Mouse (Mus musculus): Measurements from ENCODE around the gene Tkt.
"Not testable (repeated sequence)": the region's sequence is repeated elsewhere in the genome, so short reads cannot be mapped to it uniquely, and the experiment has no call there.

The Tkt gene

DNA sequence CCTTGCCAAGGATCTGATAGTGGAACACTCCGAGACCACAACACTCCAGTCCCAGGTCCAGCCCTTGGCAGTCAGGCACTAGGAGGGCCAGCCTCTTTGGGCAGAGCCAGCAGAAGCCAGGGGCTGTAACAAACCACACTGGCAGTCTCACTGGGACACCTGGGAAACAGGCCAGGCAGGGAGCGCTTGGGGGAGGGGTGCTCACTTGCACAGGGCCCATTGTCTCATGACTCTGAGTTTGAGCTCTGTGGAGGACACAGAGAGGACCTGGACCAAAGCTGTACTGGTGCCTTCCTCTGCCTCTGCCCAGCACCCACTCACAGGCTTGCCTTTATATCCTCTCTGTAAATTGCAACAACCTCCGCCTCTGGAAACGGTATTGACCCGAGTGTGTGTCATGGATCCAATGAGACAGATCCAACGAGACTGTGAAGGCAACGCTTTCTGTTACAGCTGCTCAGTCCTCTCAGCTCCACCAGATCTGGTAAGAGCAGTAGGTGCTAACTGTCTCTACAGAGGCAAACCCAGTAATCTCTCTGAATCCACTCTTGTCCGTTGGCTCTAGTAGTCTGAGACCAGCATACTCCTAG lies at the start of gene Tkt:
Tkt (plus strand) TSS at position 229 of the 590 bp plus-strand sequence.
- DNase-seq (ENCODE audit: low spot score in 2 of 2): peak; percentile 86 to 89

DNA sequence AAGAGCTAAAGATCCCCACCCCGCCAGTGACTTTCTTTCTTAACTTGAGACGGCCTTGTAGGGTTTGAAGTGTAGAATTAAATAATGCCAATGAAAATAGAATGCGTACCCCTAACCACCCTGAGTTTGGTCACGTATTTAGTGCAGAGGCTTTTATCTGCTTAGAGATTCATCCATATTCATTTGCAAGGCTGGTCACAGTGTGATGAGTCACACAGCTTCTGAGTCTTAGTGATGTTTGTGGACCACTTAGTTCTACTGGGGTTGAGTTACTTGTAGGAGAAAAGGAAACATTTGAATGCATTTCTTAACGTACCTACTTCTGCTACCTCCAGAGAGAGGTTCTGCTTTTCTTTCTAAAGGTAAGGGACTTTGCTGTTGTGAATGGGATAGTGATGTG lies 43.2 kb upstream of the Tkt start:
- DNase-seq (ENCODE audit: low spot score in 2 of 2): no peak

DNA sequence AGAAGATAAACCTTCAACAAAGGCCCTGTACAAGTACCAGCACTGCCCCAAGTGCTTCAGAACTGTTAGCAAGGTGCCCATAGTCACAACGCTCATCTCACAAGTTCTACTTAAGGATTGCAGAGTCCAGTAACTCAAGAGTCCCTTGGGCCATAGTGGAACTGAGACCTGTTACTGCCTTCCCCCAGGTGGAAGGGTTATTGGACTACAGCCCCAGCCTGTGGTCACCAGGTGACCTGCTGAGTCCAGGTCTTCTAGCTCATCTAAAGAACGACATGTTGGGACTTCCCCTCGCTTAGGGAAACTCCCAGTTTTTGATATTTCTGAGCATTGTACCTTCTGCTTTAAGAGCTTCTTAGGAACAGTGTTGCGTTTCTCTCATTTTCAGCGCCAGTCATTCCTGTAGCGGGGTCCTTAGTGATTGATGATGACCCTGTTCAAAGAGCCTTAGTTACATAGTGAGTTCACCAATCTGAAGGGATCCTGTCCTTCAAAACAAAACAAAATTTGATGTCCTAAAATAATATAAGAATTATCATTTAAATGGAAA lies 37.9 kb upstream of the Tkt start:
- DNase-seq (ENCODE audit: low spot score in 2 of 2): no peak

DNA sequence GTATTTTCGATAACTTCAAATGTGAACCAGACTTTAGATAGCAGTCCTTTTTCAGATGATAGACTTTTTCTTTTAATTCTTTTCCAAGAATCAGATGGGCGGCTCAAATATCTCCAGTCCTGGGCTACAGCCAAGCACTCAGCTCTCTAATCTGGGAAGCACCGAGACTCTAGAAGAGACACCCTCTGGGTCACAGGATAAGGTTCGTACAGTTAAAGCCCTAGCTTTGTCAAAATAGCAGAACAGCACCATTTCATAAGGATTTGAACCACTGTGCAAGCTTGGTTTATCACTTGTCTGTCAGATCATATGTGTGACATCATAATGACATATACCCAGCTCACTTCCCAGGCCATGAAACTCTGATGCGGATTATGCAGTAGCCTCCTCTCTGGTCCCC lies 35.3 kb upstream of the Tkt start:
- DNase-seq (ENCODE audit: low spot score in 2 of 2): no peak

DNA sequence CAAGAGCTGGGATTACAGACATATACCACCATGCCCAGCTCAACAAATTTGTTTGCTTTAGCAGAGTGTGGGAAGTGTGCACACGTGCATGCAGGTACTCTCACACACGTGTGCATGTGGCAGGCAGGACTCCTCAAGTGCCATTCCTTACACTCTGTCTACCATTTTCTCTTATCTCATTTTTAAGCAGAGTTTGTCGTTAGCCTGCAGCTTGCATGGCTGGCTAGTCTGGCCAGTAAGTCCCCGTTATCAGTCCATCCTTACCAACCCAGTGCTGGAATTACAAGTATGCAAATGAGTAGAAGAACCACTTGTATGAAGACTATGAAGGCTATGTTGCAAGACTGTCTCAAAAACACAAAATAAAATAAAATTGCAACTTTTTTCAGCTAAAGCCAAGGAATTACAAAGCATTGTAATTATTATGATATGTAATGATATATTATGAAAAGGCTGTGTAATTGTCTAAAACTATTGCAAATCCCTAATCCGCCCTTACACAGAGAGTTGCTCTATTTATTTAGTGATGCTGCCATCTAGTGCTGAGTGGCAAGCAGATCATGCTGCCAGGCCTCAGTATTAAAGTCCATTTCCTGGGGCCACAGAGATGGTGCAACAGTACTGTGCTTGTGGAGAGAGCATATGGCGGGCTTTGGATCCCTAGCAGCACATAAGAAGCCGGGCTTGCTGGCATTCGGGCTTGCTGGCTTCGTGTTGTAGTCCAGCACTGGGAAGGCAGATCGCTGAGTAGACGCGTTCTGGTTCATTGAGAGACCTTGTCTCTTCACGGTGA lies 32.0 kb upstream of the Tkt start:
- DNase-seq (ENCODE audit: low spot score in 2 of 2): no peak

DNA sequence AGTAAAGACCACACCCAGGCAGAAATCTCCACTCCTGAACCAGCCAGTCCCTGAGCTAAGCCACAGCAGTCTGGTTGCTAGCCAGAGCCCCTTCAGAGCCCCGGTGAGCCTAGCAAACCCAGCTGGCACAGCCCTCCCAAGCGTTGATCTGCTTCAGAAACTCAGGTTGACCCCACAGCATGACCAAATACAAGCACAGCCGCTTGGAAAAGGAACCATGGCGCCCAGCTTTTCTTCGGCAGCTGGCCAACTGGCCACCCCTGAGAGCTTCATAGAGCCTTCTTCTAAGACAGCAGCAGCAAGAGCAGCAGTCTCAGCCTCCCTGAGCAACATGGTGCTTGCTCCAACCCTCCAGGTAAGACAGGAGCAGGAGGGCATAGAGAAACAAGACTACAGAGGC lies 28.8 kb upstream of the Tkt start:
- DNase-seq (ENCODE audit: low spot score in 2 of 2): no peak

DNA sequence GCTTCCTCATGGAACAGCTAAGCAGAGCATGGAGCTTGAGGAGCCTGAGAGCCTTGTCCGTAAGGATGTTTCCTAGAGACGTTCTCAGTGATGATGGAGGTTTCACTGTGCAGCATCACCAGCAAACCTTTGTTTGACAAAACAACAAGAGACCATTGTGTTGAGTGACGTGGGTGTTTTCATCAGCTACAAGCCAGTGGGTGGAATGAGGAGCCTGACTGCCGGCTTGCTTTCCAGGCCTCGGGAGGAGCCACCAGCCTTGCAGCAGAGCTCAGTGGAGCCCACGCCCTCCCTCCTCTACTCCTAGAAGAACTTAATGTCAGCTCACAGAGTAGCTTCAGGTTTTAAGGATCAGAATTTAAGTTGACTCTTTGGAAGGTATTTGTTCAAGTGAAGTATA lies 24.8 kb upstream of the Tkt start:
- DNase-seq (ENCODE audit: low spot score in 2 of 2): no peak

DNA sequence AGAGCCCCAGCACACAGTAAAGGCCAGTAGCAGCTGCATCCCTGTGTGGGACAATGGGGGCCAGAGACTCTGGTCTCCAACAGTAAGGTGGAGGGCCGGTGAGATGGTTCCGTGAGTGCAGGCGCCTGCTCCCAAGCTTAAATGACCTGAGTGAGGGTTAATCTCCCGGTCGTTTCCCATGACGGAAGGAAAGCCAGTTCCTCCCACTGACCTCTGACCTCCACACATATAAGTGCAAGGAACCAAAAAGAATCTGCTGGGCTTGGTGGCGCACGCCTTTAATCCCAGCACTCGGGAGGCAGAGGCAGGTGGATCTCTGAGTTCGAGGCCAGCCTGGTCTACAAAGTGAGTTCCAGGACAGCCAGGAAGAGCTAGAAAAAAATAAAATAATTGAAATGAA lies 19.8 kb upstream of the Tkt start:
- DNase-seq (ENCODE audit: low spot score in 2 of 2): no peak

DNA sequence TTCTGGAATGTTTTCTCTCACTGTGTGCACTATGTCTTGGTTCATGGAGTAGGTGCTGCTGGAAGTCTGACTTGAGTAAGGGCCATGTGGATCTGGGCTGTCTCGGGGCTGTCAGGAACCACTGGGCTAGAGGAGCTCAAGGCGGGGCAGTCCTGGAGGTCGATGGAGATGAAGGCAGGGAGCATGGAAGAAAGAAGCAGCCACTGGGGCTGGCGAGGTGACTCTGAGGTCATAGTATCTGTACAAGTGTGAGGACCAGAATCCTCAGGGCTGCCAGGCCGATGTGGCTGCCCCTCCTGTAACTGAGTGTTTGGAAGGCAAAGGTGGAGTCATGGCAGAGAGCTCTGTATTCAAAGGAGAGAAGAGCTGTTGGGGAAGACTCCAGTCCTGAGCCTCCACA lies 19.2 kb upstream of the Tkt start:
- DNase-seq (ENCODE audit: low spot score in 2 of 2): no peak

DNA sequence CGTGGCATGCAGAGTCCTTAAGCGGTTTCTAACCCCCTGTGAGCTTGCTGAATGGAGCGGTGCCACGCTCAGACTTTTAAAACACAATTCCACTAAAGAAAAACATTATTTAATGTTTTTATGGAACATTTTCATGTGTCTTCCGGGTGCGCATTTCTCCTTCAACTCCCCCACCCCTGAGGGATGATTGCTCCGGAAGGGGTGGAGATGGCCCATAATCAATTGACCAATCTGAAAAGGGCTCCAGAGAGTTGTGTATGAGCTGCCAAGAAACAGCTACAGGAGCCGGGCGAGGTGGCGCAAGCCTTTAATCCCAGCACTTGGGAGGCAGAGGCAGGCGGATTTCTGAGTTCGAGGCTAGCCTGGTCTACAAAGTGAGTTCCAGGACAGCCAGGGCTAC lies 18.7 kb upstream of the Tkt start:
- no peak for DNase-seq (ENCODE audit: low spot score in 2 of 2)

DNA sequence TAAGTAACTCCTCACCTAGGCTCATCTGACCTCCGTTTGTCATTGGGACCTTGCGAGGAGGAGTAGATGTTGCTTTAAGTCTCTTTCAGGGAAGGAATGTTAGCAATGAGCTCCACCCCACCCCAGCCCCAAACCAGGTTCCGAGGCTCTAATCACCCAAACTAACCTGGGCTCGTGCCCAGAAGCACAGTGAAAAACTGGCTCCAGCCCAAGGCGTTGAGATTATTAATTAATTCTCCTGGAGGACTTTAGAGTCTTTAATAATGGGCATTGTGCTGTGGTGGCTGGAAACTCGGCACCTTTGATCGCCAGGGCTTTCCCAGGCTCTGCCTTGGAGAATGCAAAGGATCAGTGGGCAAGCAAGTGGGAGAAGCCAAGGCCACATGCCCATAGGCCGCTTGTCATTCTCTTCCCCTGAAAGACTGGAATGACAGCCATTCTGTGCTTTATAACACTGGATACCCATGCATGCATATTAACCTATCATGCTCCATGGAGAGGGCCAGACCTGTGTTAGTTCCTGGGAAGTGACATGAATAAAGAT lies 17.4 kb upstream of the Tkt start:
- no peak for DNase-seq (ENCODE audit: low spot score in 2 of 2)

DNA sequence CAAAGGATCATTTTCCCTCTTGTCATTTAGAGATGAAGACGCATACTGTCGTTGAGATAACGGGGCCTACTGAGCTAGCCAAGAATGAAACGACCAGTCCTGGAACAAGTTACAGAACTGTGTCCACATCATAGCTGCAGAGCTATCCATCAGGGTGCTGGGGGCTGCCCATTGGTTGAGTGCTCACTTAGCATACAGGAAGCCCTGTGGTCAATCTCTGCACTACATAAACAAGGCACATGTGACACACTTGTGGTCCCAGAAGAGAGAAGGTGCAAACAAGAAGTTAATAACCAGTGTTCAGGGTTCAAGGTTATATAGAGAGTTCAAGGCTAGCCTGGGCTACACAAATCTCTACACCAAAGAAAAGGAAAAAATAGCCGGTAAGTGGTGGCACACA lies 16.7 kb upstream of the Tkt start:
- DNase-seq (ENCODE audit: low spot score in 2 of 2): no peak

DNA sequence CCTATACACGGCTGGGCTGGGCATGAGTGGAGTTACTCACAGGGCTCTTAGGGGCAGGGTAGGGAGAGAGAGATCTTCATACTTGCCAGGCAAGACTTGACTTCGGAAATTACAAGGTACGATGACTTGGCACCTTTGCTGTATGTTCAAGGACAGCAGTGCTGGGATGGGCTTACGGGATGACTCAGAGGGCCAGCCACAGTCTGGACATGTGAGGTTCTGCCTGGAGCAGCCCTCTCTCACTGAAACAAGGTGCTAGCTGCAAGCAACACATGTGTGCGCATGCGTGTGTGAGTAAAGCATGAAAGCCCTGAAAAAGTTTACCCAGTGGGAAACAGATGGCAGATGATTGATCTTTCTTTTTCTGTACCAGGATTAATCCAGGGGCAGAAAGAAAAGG lies 16.3 kb upstream of the Tkt start:
- DNase-seq (ENCODE audit: low spot score in 2 of 2): no peak

DNA sequence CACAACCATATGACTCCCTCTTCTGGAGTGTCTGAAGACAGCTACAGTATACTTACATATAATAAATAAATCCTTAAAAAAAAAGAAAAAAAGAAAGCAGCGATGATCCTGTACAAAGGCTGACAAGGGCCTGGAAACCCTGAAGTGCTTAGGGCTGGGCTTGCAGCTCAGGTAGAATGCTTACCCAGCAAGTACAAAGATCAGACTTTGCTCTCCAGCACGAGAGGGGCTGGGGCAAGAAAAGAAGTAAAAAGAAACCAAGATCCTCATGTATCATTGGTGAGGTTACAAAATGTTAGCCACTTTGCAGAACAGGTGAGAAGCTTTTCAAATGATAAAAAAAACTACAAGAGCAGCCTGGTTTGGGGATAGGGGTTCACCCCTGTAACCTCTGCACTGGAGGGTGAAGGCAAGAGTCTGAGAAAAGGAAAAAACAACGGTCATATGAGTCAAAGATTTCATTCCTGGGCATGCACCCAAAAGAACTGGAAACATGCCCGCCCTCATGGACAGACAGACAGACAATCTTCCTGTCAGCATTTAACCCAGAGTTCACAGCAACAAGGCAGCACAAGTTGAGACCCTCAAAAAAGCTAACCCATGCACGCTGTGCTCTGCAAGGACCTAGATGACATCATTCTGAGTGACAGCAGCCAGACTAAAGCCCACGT lies 14.2 kb upstream of the Tkt start:
- DNase-seq (ENCODE audit: low spot score in 2 of 2): no peak

DNA sequence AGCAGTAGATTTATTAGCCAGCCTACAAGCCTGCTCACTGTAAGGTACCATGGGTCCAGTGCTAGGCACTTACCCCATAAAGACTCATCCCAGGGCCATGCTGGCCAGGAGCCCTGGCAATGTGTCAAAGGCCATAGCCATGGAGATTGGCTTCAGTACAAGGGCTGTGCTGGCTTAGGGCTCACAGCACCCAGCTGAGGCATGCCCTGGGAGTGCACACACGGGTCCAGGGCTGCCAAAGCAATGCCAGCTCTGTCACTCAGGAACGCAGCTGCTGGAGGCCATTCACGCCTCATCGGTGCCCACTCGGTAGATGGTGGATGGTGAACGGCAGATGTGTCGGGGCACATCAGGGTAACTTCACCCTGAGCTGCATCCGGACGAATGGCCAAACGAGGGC lies 6.6 kb upstream of the Tkt start:
- DNase-seq (ENCODE audit: low spot score in 2 of 2): peak; percentile 81 to 85

DNA sequence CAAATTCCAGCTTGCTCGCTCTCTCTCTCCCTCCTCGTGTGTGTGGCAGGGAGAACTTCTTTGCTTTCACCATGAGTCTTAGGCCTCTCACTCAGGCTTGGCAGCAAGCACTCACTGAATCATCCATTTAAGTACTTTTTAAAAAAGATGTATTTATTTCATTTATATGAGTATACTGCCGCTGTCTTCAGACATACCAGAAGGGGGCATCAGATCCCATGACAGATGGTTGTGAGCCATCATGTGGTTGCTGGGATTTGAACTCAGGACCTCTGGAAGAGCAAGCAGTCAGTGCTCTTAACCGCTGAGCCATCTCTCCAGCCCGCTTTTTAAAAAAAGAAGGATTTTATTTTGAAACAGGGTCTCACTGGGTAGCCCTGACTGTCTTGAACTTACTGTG lies 4.8 kb upstream of the Tkt start:
- DNase-seq (ENCODE audit: low spot score in 2 of 2): not testable (repeated sequence)

DNA sequence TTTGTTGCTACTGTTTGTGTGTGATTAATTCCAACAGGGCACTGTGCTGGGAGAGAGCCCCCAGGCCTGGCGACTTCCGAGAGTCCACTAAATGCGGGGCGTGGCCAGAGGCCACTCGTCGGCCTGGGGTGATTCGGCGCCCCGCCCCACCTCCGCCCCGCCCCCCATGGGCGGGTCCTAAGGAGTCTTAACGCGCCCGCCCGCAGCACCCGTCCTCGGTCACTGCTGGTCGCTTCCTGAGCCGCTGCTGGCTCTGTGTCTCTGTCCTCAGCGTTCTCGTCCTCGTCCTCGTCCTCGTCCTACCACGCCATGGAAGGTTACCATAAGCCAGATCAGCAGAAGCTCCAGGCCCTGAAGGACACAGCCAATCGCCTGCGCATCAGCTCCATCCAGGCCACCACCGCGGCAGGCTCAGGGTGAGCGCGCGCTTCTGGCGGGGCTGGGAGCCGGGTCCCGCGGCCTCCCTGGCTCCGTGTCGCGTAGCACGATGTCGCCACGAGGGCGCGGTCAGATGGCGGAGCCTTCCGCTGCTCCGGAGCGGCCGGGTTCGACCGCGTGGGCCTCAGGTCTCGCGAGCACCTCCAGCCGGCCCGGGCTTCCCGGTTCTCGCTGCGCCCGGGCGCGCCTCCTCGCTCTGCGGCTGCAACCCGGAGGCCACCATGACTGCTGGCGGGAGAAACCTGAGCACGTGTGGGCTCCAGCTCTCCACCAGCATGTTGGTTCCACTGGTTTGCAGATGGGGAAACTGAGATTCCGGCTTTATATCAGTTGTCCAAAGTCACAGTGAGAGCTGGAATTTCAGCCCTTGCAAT lies 1.0 kb downstream of the Tkt start:
- peak; percentile 95 to 96 for DNase-seq (ENCODE audit: low spot score in 2 of 2)

DNA sequence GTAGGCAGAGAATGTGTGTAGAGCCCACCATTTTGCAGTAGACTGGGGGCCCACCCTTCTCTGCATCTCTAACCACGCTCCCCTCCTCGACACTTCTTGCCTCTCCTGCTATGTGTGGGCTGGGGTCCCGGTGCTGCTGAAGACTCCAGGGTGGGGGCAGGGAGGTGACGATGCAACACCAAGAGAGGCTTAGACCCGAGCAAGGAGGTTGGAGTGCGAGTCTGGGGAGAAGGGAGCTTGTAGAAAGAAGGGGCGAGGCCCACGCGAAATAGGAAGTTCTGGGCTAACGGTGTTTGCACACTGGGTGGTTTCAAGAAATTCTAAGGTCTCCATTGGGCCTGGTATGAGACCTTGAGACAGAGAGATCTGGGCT lies 1.6 kb downstream of the Tkt start:
- no peak for DNase-seq (ENCODE audit: low spot score in 2 of 2)

DNA sequence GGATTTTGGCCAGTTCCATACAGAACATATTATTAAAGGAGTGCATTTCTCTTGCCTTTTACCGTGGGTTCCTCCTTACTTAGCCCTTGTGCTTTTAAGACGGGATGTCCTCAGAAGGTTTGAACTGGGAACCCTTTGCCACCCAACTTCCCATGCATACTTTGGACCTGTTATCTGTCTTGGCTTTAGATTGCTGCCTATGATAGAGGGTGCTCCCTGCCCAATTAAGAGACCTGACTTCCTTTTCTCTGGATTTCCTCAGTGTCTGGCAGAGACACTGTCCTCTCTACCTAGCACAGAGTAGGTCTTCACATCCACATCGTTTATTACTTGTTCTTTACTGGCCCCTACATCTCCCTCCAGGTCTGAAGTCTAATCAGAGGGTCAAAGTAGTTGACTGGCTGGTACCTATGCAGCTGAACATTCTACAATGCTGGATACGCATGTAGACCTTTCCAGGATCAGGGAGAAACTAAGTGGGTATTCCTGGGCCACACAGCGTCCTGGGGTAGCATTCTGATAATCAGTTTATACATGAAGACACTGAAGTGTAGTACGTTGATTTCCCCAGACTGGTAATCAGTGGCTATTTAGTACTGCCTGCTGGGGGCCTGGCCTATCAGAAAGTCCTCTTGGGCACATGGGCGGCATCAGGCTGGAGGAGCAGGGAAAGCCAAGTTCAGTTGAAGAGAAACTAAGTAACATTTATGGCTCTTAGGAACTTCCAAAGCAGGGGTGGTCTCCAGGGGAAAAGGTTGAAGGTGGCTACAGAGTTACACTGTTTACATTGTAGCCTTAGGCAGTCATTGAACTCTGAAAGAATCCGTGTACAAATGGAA lies 2.3 kb downstream of the Tkt start:
- DNase-seq (ENCODE audit: low spot score in 2 of 2): no peak

DNA sequence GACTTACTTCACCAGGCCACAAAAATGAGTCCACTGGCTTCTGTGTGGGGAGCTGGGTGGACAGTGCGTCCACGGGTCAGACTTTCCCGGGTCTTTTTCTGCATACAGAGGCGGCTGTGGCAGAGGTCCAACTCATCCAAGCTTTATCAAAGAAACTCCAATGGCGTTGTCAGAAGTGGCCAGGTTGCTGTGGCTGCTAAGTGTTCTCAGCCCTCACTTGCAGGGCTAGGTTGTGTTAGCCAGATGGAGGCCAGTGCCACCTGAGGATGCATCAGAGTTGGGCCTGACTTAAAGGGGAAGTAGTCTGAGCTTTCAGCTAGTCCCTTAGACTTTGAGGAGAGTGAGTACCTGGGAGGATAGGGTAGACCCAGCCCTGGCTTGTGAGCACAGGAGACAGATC lies 3.4 kb downstream of the Tkt start:
- no peak for DNase-seq (ENCODE audit: low spot score in 2 of 2)

DNA sequence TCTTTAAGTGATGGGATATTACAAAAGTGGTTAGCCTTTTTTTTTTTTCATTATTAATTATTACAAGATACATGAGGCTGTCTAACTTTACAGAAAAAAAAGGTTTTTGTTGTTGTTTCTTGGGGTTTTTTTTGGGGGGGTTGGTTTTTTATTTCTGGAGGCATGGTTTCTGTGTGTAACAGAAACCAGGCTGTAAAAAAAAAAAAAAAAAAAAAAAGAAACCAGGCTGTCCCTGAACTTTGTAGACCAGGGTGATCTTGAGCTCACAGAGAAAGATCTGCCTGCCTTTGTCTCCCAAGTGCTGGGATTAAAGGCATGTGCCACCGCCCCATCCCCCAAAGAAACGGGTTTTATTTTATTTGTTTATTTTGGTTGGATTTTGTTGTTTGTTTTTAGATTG lies 3.8 kb downstream of the Tkt start:
- DNase-seq (ENCODE audit: low spot score in 2 of 2): no peak
